Mouse (Mus musculus): ENCODE data around the gene Chst15. TPM values are rescaled to one million over a fixed set of nuclear protein-coding genes. Genes with fewer than 3 reads are reported as not detected.

Chst15 gene
- polyA plus RNA-seq, 1 experiment from 2014 or later: 25.5 TPM

GRCm38 (mm10) chr7:132308537-132309191, 8.4 kb downstream of the Chst15 start:
- H3K27me3 ChIP-seq (ENCODE audit: control insufficient read depth, insufficient read depth, low read length): no peaks in the 10 kb centered on the region
- H3K36me3 ChIP-seq (ENCODE audit: control insufficient read depth, insufficient read depth, low read length): no peaks in the 10 kb centered on the region
- no peaks in the 10 kb centered on the region for H3K9me3 ChIP-seq (ENCODE audit: control insufficient read depth, low read length)
- no peak overlapping the region for H3K4me3 ChIP-seq (ENCODE audit: low read depth, low read length)
- no peak for ATAC-seq (ENCODE audit: low FRiP score)
- 71% methylated on average over 5 of the region's 5 CpGs for whole genome bisulfite sequencing
- no peak overlapping the region for H3K27ac ChIP-seq (ENCODE audit: low read depth, low read length)
- H3K4me1 ChIP-seq (replicated peaks; ENCODE audit: control insufficient read depth, insufficient read depth, low read length): peaks cover 5% of the 10 kb centered on the region
- no peak for DNase-seq (ENCODE audit: low spot score)
- H3K4me2 ChIP-seq (replicated peaks; ENCODE audit: low read depth, low read length): no peak overlapping the region
- H3K9ac ChIP-seq (ENCODE audit: low read depth, low read length): no peak overlapping the region

DNA sequence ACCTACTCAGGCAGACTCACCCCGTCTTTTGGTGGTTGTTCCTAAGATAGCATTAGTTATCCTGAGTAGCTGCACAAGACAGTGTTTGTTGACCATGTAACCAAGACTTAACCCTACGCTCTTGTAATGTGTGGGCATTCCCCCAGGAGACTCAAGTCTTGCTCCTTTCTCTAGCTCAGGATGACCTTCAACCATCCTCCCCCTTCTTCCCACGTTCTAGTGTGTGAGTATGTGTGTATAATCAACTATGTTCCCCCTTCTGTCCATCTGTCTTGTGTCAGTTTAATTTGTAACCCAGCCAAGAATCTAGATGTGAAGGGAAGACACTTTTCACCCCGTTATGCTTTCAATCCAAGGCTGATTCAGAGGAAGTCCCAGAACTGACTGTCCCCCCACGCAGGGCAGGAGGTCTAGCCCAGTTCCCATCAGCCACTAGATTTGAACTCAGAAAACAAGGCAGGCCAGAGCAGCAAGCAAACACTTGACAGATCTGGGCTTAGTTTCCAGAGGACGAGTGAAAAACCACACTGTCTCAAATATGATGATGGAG, 9.2 kb downstream of the Chst15 start:
- ATAC-seq (ENCODE audit: low FRiP score) (no peak), DNase-seq (ENCODE audit: low spot score) (no peak)
- H3K36me3 ChIP-seq (ENCODE audit: control insufficient read depth, insufficient read depth, low read length): no peaks in the 10 kb centered on the region
- no peaks in the 10 kb centered on the region for H3K27me3 ChIP-seq (ENCODE audit: control insufficient read depth, insufficient read depth, low read length)
- WGBS: 73% methylated on average over 6 of the region's 6 CpGs
- no peak overlapping the region for H3K27ac ChIP-seq (ENCODE audit: low read depth, low read length)
- peaks cover 5% of the 10 kb centered on the region for H3K4me1 ChIP-seq (replicated peaks; ENCODE audit: control insufficient read depth, insufficient read depth, low read length)
- H3K9ac ChIP-seq (ENCODE audit: low read depth, low read length): no peak overlapping the region
- no peaks in the 10 kb centered on the region for H3K9me3 ChIP-seq (ENCODE audit: control insufficient read depth, low read length)
- H3K4me2 ChIP-seq (replicated peaks; ENCODE audit: low read depth, low read length): no peak overlapping the region
- H3K4me3 ChIP-seq (ENCODE audit: low read depth, low read length): no peak overlapping the region

GRCm38 (mm10) chr7:132306671-132307412, 10.2 kb downstream of the Chst15 start:
- ATAC-seq (ENCODE audit: low FRiP score) (no peak), DNase-seq (ENCODE audit: low spot score) (no peak)
- Histone ChIP-seq H3K9me3 (ENCODE audit: control insufficient read depth, low read length) (no peaks in the 10 kb centered on the region), H3K27ac (ENCODE audit: low read depth, low read length) (no peak overlapping the region), H3K4me2 (replicated peaks; ENCODE audit: low read depth, low read length) (no peak overlapping the region), H3K4me3 (ENCODE audit: low read depth, low read length) (no peak overlapping the region), H3K9ac (ENCODE audit: low read depth, low read length) (no peak overlapping the region), H3K27me3 (ENCODE audit: control insufficient read depth, insufficient read depth, low read length) (no peaks in the 10 kb centered on the region), H3K4me1 (replicated peaks; ENCODE audit: control insufficient read depth, insufficient read depth, low read length) (peaks cover 5% of the 10 kb centered on the region), H3K36me3 (ENCODE audit: control insufficient read depth, insufficient read depth, low read length) (no peaks in the 10 kb centered on the region)
- WGBS: 91% methylated on average over 8 of the region's 8 CpGs

GRCm38 (mm10) chr7:132305492-132306375, 11.3 kb downstream of the Chst15 start:
- Histone ChIP-seq H3K4me1 (replicated peaks; ENCODE audit: control insufficient read depth, insufficient read depth, low read length) (peaks cover 5% of the 10 kb centered on the region), H3K4me3 (ENCODE audit: low read depth, low read length) (no peak overlapping the region), H3K9me3 (ENCODE audit: control insufficient read depth, low read length) (no peaks in the 10 kb centered on the region), H3K27me3 (ENCODE audit: control insufficient read depth, insufficient read depth, low read length) (no peaks in the 10 kb centered on the region), H3K4me2 (replicated peaks; ENCODE audit: low read depth, low read length) (no peak overlapping the region), H3K27ac (ENCODE audit: low read depth, low read length) (no peak overlapping the region), H3K9ac (ENCODE audit: low read depth, low read length) (no peak overlapping the region), H3K36me3 (ENCODE audit: control insufficient read depth, insufficient read depth, low read length) (no peaks in the 10 kb centered on the region)
- no peak for DNase-seq (ENCODE audit: low spot score)
- ATAC-seq (ENCODE audit: low FRiP score): no peak
- 79% methylated on average over 5 of the region's 5 CpGs for WGBS

GRCm38 (mm10) chr7:132304424-132305085, 12.5 kb downstream of the Chst15 start:
- peaks cover 2% of the 10 kb centered on the region for H3K4me1 ChIP-seq (replicated peaks; ENCODE audit: control insufficient read depth, insufficient read depth, low read length)
- H3K36me3 ChIP-seq (ENCODE audit: control insufficient read depth, insufficient read depth, low read length): no peaks in the 10 kb centered on the region
- 75% methylated on average over 8 of the region's 8 CpGs for WGBS
- H3K9me3 ChIP-seq (ENCODE audit: control insufficient read depth, low read length): no peaks in the 10 kb centered on the region
- DNase-seq (ENCODE audit: low spot score): no peak
- no peak overlapping the region for H3K4me3 ChIP-seq (ENCODE audit: low read depth, low read length)
- no peak overlapping the region for H3K27ac ChIP-seq (ENCODE audit: low read depth, low read length)
- H3K9ac ChIP-seq (ENCODE audit: low read depth, low read length): no peak overlapping the region
- no peak overlapping the region for H3K4me2 ChIP-seq (replicated peaks; ENCODE audit: low read depth, low read length)
- no peak for ATAC-seq (ENCODE audit: low FRiP score)
- no peaks in the 10 kb centered on the region for H3K27me3 ChIP-seq (ENCODE audit: control insufficient read depth, insufficient read depth, low read length)

GRCm38 (mm10) chr7:132303988-132304387, 13.0 kb downstream of the Chst15 start:
- ATAC-seq (ENCODE audit: low FRiP score) (no peak), DNase-seq (ENCODE audit: low spot score) (no peak)
- no peak overlapping the region for H3K4me3 ChIP-seq (ENCODE audit: low read depth, low read length)
- no peaks in the 10 kb centered on the region for H3K9me3 ChIP-seq (ENCODE audit: control insufficient read depth, low read length)
- H3K36me3 ChIP-seq (ENCODE audit: control insufficient read depth, insufficient read depth, low read length): no peaks in the 10 kb centered on the region
- no peaks in the 10 kb centered on the region for H3K27me3 ChIP-seq (ENCODE audit: control insufficient read depth, insufficient read depth, low read length)
- no peak overlapping the region for H3K9ac ChIP-seq (ENCODE audit: low read depth, low read length)
- H3K27ac ChIP-seq (ENCODE audit: low read depth, low read length): no peak overlapping the region
- WGBS: 76% methylated on average over 7 of the region's 7 CpGs
- no peak overlapping the region for H3K4me2 ChIP-seq (replicated peaks; ENCODE audit: low read depth, low read length)
- peaks cover 2% of the 10 kb centered on the region for H3K4me1 ChIP-seq (replicated peaks; ENCODE audit: control insufficient read depth, insufficient read depth, low read length)

DNA sequence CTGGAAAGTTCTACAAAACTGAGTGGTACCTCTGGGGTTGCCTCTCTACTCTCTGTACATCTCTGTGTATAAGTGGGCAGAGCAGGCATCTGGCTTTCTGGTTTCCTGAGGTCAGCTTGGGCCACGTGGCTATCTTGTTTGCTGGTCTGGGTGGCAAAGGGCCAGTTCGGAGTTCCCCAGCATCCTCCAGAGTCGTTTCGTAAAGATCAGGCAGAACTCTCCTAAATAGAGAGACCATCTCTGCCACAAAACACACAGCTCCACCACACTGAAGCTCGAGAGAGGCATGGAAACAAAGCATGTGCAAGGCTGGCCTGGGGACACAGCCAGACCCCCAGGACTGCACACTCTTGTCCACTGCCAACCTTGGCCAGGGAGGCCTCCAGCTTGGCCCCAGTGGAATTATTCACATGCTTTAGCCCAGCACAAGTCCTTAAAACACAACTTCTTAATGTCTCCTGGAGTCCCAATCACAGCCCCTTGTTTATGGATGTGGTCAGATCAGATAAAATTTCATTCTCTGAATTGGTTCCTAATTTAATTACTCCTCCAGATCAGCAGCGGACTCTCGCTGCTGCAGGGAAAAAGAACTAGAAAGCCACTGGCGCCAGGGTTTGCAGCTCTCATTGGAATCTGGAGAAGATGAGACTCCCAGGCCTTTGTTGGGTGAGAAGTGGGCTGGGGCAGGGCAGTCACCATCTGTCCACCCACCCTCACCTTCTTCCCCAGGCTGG, 14.4 kb downstream of the Chst15 start:
- DNase-seq (ENCODE audit: low spot score): no peak
- WGBS: 83% methylated on average over 8 of the region's 8 CpGs
- no peak overlapping the region for H3K27ac ChIP-seq (ENCODE audit: low read depth, low read length)

More for the DNA sequence above, 14.4 kb downstream of the Chst15 start:
- Histone ChIP-seq H3K9ac (ENCODE audit: low read depth, low read length) (no peak overlapping the region), H3K36me3 (ENCODE audit: control insufficient read depth, insufficient read depth, low read length) (no peaks in the 10 kb centered on the region), H3K4me2 (replicated peaks; ENCODE audit: low read depth, low read length) (no peak overlapping the region), H3K4me1 (replicated peaks; ENCODE audit: control insufficient read depth, insufficient read depth, low read length) (peaks cover 2% of the 10 kb centered on the region), H3K4me3 (ENCODE audit: low read depth, low read length) (no peak overlapping the region), H3K9me3 (ENCODE audit: control insufficient read depth, low read length) (no peaks in the 10 kb centered on the region), H3K27me3 (ENCODE audit: control insufficient read depth, insufficient read depth, low read length) (no peaks in the 10 kb centered on the region)
- no peak for ATAC-seq (ENCODE audit: low FRiP score)

Data from hindbrain, embryonic 11.5 days (tissue).